Mouse (Mus musculus) liver, embryonic 14.5 days (tissue): Measurements from ENCODE around the gene Fam83e.

ENCODE experiments used
- CTCF ChIP-seq: IDR thresholded peaks from 2 replicates; pipeline ENCODE4 v1.5.1; 2016; ENCODE audit warnings: antibody characterized with exemption, low read depth, control low read depth
- EP300 ChIP-seq: IDR thresholded peaks from 2 replicates; pipeline ENCODE4 v1.6.1; 2016; ENCODE audit warnings: antibody characterized with exemption, low read depth

DNA sequence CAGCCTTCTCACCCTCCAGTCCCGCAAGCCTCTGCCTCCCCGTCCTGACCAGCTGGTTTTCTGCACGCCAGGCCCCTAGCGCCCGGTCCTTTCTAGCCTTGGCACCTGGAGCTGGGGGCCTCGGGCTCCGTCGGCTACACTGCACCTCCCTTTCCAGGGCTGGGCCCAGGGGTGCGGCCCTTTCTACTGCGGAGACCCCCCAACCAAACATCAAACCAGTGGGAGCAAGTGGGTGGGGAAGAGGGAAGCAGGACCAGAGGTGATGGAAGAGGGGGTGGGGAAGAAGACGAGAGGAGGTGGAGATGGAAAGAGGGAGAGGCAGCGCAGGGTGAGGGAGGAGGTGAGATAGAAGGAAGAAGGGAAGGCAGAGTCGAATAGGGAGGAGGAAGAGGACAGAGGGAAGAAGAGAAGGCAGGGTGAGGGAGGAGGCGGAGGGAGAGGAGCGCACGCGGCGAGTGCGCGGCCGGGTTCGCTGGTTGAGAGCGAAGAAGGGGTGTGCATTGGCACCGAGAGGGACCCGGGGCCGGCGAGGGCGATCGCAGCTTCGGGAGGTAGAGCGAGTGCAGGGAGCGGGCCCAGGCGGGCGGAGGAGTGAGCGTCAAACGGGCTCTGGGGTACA, 21.4 kb upstream of the Fam83e start, which contains the start of gene Car11:
- TF ChIP-seq CTCF (no peak), EP300 (no peak)
